Mouse (Mus musculus) liver, embryonic 11.5 days (tissue): ENCODE measurements around the gene Proser1. TPM values are rescaled to one million over a fixed set of nuclear protein-coding genes. Genes with fewer than 3 reads are reported as not detected.
A peak's percentile ranks its signal among the peaks of the same experiment; 100 is the strongest.

ENCODE experiments used
- ATAC-seq: fragments of 200-750 bp; cut with Nextera tagmentation; replicated peaks from 2 replicates; pipeline ENCODE4 v1.8.0; 2017; ENCODE audit warnings: moderate number of reproducible peaks, mild to moderate bottlenecking, moderate TSS enrichment, moderate library complexity; ENCODE audit not compliant: low FRiP score
- DNase-seq: peaks from one replicate; pipeline ENCODE4 v3.0.0-alpha.2; 2017; ENCODE audit warnings: low spot score
- H3K27ac ChIP-seq: fragments of 300-500 bp; sonication (generic); 2 replicates; pipeline ENCODE4 v1.5.1; 2014; ENCODE audit warnings: mild to moderate bottlenecking, low read depth, low read length, control low read depth
- H3K27me3 ChIP-seq: fragments of 300-500 bp; sonication (generic); replicated peaks from 2 replicates; pipeline ENCODE4 v1.6.1; 2014; ENCODE audit warnings: low read length, mixed read lengths; ENCODE audit not compliant: control insufficient read depth, insufficient read depth
- H3K36me3 ChIP-seq: fragments of 300-500 bp; sonication (generic); 2 replicates; pipeline ENCODE4 v1.6.1; 2014; ENCODE audit warnings: mild to moderate bottlenecking, low read length, moderate library complexity, mixed read lengths; ENCODE audit not compliant: control insufficient read depth, insufficient read depth
- H3K4me1 ChIP-seq: fragments of 300-500 bp; sonication (generic); replicated peaks from 2 replicates; pipeline ENCODE4 v1.6.1; 2014; ENCODE audit warnings: low read length, mixed read lengths; ENCODE audit not compliant: control insufficient read depth, insufficient read depth
- H3K4me2 ChIP-seq: fragments of 300-500 bp; sonication (generic); 2 replicates; pipeline ENCODE4 v1.6.1; 2014; ENCODE audit warnings: mild to moderate bottlenecking, control low read depth, moderate library complexity
- H3K4me3 ChIP-seq: fragments of 300-500 bp; sonication (generic); 2 replicates; pipeline ENCODE4 v1.5.1; 2014; ENCODE audit warnings: low read depth, low read length, control low read depth
- H3K9ac ChIP-seq: fragments of 300-500 bp; sonication (generic); 2 replicates; pipeline ENCODE4 v1.6.1; 2014; ENCODE audit warnings: low read depth, low read length, control low read depth
- H3K9me3 ChIP-seq: fragments of 300-500 bp; sonication (generic); 2 replicates; pipeline ENCODE4 v1.6.1; 2016; ENCODE audit warnings: low read length, inconsistent platforms, mixed read lengths; ENCODE audit not compliant: control insufficient read depth
- WGBS: fragments of 180-500 bp; shearing (Covaris S2); extraction: QIAGEN DNeasy Blood & Tissue Kit; methylation state at CpG from one replicate; pipeline ENCODE4 v1.1.7; 2014; 5-methylcytosine and 5-hydroxymethylcytosine counted together
- polyA plus RNA-seq: library from polyadenylated mRNA; unstranded; fragments of >200 nt; fragmentation: Nextera tagmentation; extraction: Ambion mirVana; gene quantifications from 2 replicates; pipeline ENCODE4 v1.2.1, GENCODE M21; 2014

The Proser1 gene
- polyA plus RNA-seq = 15.0 and 17.9 TPM in 2 replicates

- Histone ChIP-seq H3K27ac (peak within 1 kb of the TSS; percentile 71), H3K36me3 (peaks cover 7% of the 10 kb centered on the region), H3K27me3 (no peaks in the 10 kb centered on the region), H3K9me3 (no peaks in the 10 kb centered on the region), H3K9ac (peak within 1 kb of the TSS; percentile 86), H3K4me3 (peak within 1 kb of the TSS; percentile 89), H3K4me1 (peaks cover 12% of the 10 kb centered on the region), H3K4me2 (peak within 1 kb of the TSS; percentile 81)
- ATAC-seq (peak; percentile 92), DNase-seq (peak; percentile 86)
- under 1% methylated on average over 52 of the region's 52 CpGs for WGBS
Measured at GRCm38 (mm10) chr3:53463046-53463764, at the start of gene Proser1, which contains the start of gene Nhlrc3. Proser1 (plus strand) TSS chr3:53463666. Nhlrc3 (minus strand) TSS chr3:53463332.

GRCm38 (mm10) chr3:53413959-53414358, 49.5 kb upstream of the Proser1 start:
- ATAC-seq = no peak
- Histone ChIP-seq H3K4me3 (no peak overlapping the region), H3K4me2 (no peak overlapping the region), H3K36me3 (no peaks in the 10 kb centered on the region), H3K27me3 (no peaks in the 10 kb centered on the region), H3K9ac (no peak overlapping the region), H3K9me3 (no peaks in the 10 kb centered on the region), H3K4me1 (no peaks in the 10 kb centered on the region), H3K27ac (no peak overlapping the region)
- WGBS = 62% methylated on average over 3 of the region's 3 CpGs
- DNase-seq = no peak

- H3K9ac ChIP-seq = no peak overlapping the region
- no peaks in the 10 kb centered on the region for H3K27me3 ChIP-seq
- DNase-seq = no peak
- H3K27ac ChIP-seq = no peak overlapping the region
- H3K36me3 ChIP-seq = no peaks in the 10 kb centered on the region
- no peaks in the 10 kb centered on the region for H3K9me3 ChIP-seq
- H3K4me3 ChIP-seq = no peak overlapping the region
- WGBS = 71% methylated on average over 5 of the region's 5 CpGs
- no peak overlapping the region for H3K4me2 ChIP-seq
- ATAC-seq = no peak
- no peaks in the 10 kb centered on the region for H3K4me1 ChIP-seq
Measured at GRCm38 (mm10) chr3:53416036-53416506, 47.4 kb upstream of the Proser1 start.

GRCm38 (mm10) chr3:53417701-53418100, 45.8 kb upstream of the Proser1 start:
- Histone ChIP-seq H3K27me3 (no peaks in the 10 kb centered on the region), H3K36me3 (no peaks in the 10 kb centered on the region), H3K27ac (no peak overlapping the region), H3K4me3 (no peak overlapping the region), H3K4me1 (no peaks in the 10 kb centered on the region), H3K4me2 (no peak overlapping the region), H3K9ac (no peak overlapping the region), H3K9me3 (no peaks in the 10 kb centered on the region)
- WGBS = 85% methylated on average over 7 of the region's 7 CpGs
- ATAC-seq (no peak), DNase-seq (no peak)

GRCm38 (mm10) chr3:53421656-53422055, 41.8 kb upstream of the Proser1 start:
- H3K4me2 ChIP-seq = no peak overlapping the region
- no peaks in the 10 kb centered on the region for H3K4me1 ChIP-seq
- 81% methylated on average over 12 of the region's 12 CpGs for WGBS
- H3K4me3 ChIP-seq = no peak overlapping the region
- H3K27me3 ChIP-seq = no peaks in the 10 kb centered on the region
- no peaks in the 10 kb centered on the region for H3K9me3 ChIP-seq
- no peak overlapping the region for H3K27ac ChIP-seq
- no peak for ATAC-seq
- no peak overlapping the region for H3K9ac ChIP-seq
- DNase-seq = no peak
- no peaks in the 10 kb centered on the region for H3K36me3 ChIP-seq

- 63% methylated on average over 1 of the region's 1 CpGs for WGBS
- Histone ChIP-seq H3K36me3 (no peaks in the 10 kb centered on the region), H3K27me3 (no peaks in the 10 kb centered on the region), H3K4me1 (no peaks in the 10 kb centered on the region), H3K4me2 (no peak overlapping the region), H3K27ac (no peak overlapping the region), H3K4me3 (no peak overlapping the region), H3K9ac (no peak overlapping the region), H3K9me3 (no peaks in the 10 kb centered on the region)
- ATAC-seq (no peak), DNase-seq (no peak)
Measured at GRCm38 (mm10) chr3:53422691-53423090, 40.8 kb upstream of the Proser1 start.

GRCm38 (mm10) chr3:53423576-53423975, 39.9 kb upstream of the Proser1 start:
- ATAC-seq (no peak), DNase-seq (no peak)
- Histone ChIP-seq H3K9me3 (no peaks in the 10 kb centered on the region), H3K27ac (no peak overlapping the region), H3K4me2 (no peak overlapping the region), H3K4me3 (no peak overlapping the region), H3K4me1 (no peaks in the 10 kb centered on the region), H3K36me3 (no peaks in the 10 kb centered on the region), H3K27me3 (no peaks in the 10 kb centered on the region), H3K9ac (no peak overlapping the region)
- 65% methylated on average over 4 of the region's 4 CpGs for WGBS

GRCm38 (mm10) chr3:53434610-53435009, 28.9 kb upstream of the Proser1 start:
- no peak overlapping the region for H3K4me3 ChIP-seq
- no peak for ATAC-seq
- no peaks in the 10 kb centered on the region for H3K9me3 ChIP-seq
- H3K27me3 ChIP-seq = no peaks in the 10 kb centered on the region
- no peak overlapping the region for H3K9ac ChIP-seq
- no peak for DNase-seq
- no peaks in the 10 kb centered on the region for H3K4me1 ChIP-seq
- no peak overlapping the region for H3K4me2 ChIP-seq
- WGBS = 70% methylated on average over 3 of the region's 3 CpGs
- no peak overlapping the region for H3K27ac ChIP-seq
- no peaks in the 10 kb centered on the region for H3K36me3 ChIP-seq

GRCm38 (mm10) chr3:53436550-53436949, 26.9 kb upstream of the Proser1 start:
- WGBS = 50% methylated on average over 5 of the region's 5 CpGs
- no peak overlapping the region for H3K27ac ChIP-seq
- no peak overlapping the region for H3K4me2 ChIP-seq
- DNase-seq (no peak), ATAC-seq (no peak)
- no peaks in the 10 kb centered on the region for H3K36me3 ChIP-seq
- no peak overlapping the region for H3K9ac ChIP-seq
- H3K9me3 ChIP-seq = no peaks in the 10 kb centered on the region
- H3K4me1 ChIP-seq = no peaks in the 10 kb centered on the region
- no peaks in the 10 kb centered on the region for H3K27me3 ChIP-seq
- H3K4me3 ChIP-seq = no peak overlapping the region
